Mouse (Mus musculus) E14TG2a.4 (cell line): ENCODE measurements at regions not wholly inside any gene's neighbourhood (a gene's known extent, or its start where the extent isn't known, plus 50 kb on each side); places are given as distances from the start of the nearest gene placed in this dataset.
"Not testable (repeated sequence)": the region's sequence is repeated elsewhere in the genome, so short reads cannot be mapped to it uniquely, and the experiment has no call there.

ENCODE experiments used
- CTCF ChIP-seq: conservative IDR thresholded peaks from 2 replicates; pipeline ENCODE4 v1.5.1; 2014; ENCODE audit warnings: low read length
- NANOG ChIP-seq: IDR thresholded peaks from 2 replicates; pipeline ENCODE4 v1.6.1; 2014; ENCODE audit warnings: borderline replicate concordance, low read length, mixed read lengths

- not testable (repeated sequence) for TF ChIP-seq CTCF, NANOG
Measured at GRCm38 (mm10) chr10:72309045-72309444, 345.6 kb upstream of the Zwint start.
